Mouse (Mus musculus): ENCODE data around the gene Col1a1.

Gene Col1a1

GRCm38 (mm10) chr11:94937787-94938186 is 1.8 kb downstream of the Col1a1 start:
- WGBS = 3% methylated on average over 15 of the region's 15 CpGs

GRCm38 (mm10) chr11:94938296-94938695 is 2.3 kb downstream of the Col1a1 start:
- 26% methylated on average over 9 of the region's 9 CpGs for WGBS

- 16% methylated on average over 4 of the region's 4 CpGs for WGBS
Measured at GRCm38 (mm10) chr11:94939280-94939679, 3.3 kb downstream of the Col1a1 start.

GRCm38 (mm10) chr11:94941121-94941520 is 5.1 kb downstream of the Col1a1 start:
- WGBS = 37% methylated on average over 9 of the region's 9 CpGs

- 90% methylated on average over 8 of the region's 8 CpGs for WGBS
Measured at GRCm38 (mm10) chr11:94941776-94942175, 5.8 kb downstream of the Col1a1 start.

GRCm38 (mm10) chr11:94942282-94943023 is 6.4 kb downstream of the Col1a1 start:
- 60% methylated on average over 13 of the region's 13 CpGs for WGBS

- WGBS = 82% methylated on average over 15 of the region's 15 CpGs
Measured at GRCm38 (mm10) chr11:94943054-94943453, 7.0 kb downstream of the Col1a1 start.

- 57% methylated on average over 8 of the region's 8 CpGs for WGBS
Measured at GRCm38 (mm10) chr11:94944295-94944694, 8.3 kb downstream of the Col1a1 start.

GRCm38 (mm10) chr11:94945236-94945635 is 9.2 kb downstream of the Col1a1 start:
- 87% methylated on average over 12 of the region's 12 CpGs for WGBS

GRCm38 (mm10) chr11:94952169-94952568 is 16.1 kb downstream of the Col1a1 start:
- WGBS = 24% methylated on average over 6 of the region's 6 CpGs

GRCm38 (mm10) chr11:94955103-94955502 is 19.1 kb downstream of the Col1a1 start:
- 63% methylated on average over 9 of the region's 9 CpGs for WGBS

GRCm38 (mm10) chr11:94957693-94958064 is 21.7 kb downstream of the Col1a1 start:
- 87% methylated on average over 9 of the region's 9 CpGs for WGBS

- WGBS = 51% methylated on average over 8 of the region's 8 CpGs
Measured at GRCm38 (mm10) chr11:94958065-94958858, 22.2 kb downstream of the Col1a1 start.

- whole genome bisulfite sequencing = 79% methylated on average over 5 of the region's 5 CpGs
Measured at GRCm38 (mm10) chr11:94962534-94963101, 26.6 kb downstream of the Col1a1 start.

GRCm38 (mm10) chr11:94967419-94967818 is 31.4 kb downstream of the Col1a1 start, which contains the start of gene Hils1:
Gene Hils1, plus strand, starts transcription at chr11:94967593.
- 58% methylated on average over 4 of the region's 4 CpGs for WGBS

GRCm38 (mm10) chr11:94968187-94968586 is 32.2 kb downstream of the Col1a1 start:
- WGBS = 81% methylated on average over 7 of the region's 7 CpGs

- WGBS = 86% methylated on average over 4 of the region's 4 CpGs
Measured at GRCm38 (mm10) chr11:94969709-94970108, 33.7 kb downstream of the Col1a1 start.

- 54% methylated on average over 15 of the region's 15 CpGs for WGBS
Measured at GRCm38 (mm10) chr11:94970210-94970943, 34.4 kb downstream of the Col1a1 start.

- WGBS = 61% methylated on average over 16 of the region's 16 CpGs
Measured at GRCm38 (mm10) chr11:94971895-94972615, 36.0 kb downstream of the Col1a1 start.

- WGBS = 48% methylated on average over 5 of the region's 5 CpGs
Measured at GRCm38 (mm10) chr11:94972887-94973286, 36.9 kb downstream of the Col1a1 start.

- 71% methylated on average over 4 of the region's 4 CpGs for WGBS
Measured at GRCm38 (mm10) chr11:94973313-94973712, 37.3 kb downstream of the Col1a1 start.

Measured in cerebral cortex, adult 2 months (tissue).